Mouse (Mus musculus) large intestine, adult 2 months (tissue): ENCODE results near the gene Rin2. TPM values are rescaled to one million over a fixed set of nuclear protein-coding genes. Genes with fewer than 3 reads are reported as not detected.

ENCODE experiments used
- DNase-seq: peaks from one replicate; pipeline ENCODE4 v3.0.0-alpha.2; 2012; ENCODE audit warnings: low read depth, low spot score
- WGBS: fragments of 180-500 bp; shearing (Covaris S2); methylation state at CpG from one replicate; pipeline ENCODE4 v1.1.7; 2018; 5-methylcytosine and 5-hydroxymethylcytosine counted together
- polyA plus RNA-seq: library from polyadenylated mRNA; depleted of rRNA; stranded (reverse); fragments of >200 nt; gene quantifications from 2 replicates; pipeline ENCODE4 v1.2.3, GENCODE M21; 2012

The Rin2 gene
- polyA plus RNA-seq, 1 experiment: 7.5 TPM

- DNase-seq: no peak
- 60% methylated on average over 6 of the region's 6 CpGs for WGBS
Observed at GRCm38 (mm10) chr2:145783247-145783646, 108.2 kb downstream of the Rin2 start.

DNA sequence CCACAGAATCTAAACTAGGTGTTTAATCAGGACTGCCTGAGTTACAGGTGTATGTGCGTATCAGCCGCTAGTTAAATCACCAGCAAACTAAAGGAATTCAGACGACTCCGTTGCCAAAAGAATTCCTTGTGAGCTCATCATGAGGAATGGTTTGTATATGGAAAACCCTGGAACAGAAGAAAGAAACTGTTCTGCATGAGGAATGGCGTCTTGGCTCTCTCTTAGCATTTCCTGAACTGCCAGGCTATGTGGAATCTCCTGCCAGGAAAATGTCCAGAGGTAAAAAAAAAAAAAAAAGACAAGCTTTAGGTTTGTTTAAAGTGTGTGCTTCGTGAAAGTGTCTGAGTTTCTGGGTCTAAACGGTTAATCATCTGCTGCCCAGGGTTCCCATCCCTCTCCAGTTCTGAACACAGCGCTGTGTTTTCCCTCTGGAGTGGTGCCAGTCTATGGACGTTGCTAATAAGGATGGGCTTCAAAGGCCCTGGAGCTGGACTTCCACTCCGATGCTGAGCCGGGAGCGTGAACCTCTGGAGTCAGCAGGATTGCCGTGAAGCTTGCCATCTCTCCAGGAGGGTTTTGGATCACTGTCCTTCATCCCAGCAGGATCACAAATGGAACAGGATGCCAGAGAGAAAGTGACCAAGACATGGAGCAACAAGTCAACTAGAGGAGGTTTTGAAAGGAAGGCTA, 109.4 kb downstream of the Rin2 start:
- DNase-seq: no peak
- 26% methylated on average over 13 of the region's 13 CpGs for WGBS

GRCm38 (mm10) chr2:145784964-145785363, 109.9 kb downstream of the Rin2 start:
- 49% methylated on average over 1 of the region's 1 CpGs for WGBS
- no peak for DNase-seq

DNA sequence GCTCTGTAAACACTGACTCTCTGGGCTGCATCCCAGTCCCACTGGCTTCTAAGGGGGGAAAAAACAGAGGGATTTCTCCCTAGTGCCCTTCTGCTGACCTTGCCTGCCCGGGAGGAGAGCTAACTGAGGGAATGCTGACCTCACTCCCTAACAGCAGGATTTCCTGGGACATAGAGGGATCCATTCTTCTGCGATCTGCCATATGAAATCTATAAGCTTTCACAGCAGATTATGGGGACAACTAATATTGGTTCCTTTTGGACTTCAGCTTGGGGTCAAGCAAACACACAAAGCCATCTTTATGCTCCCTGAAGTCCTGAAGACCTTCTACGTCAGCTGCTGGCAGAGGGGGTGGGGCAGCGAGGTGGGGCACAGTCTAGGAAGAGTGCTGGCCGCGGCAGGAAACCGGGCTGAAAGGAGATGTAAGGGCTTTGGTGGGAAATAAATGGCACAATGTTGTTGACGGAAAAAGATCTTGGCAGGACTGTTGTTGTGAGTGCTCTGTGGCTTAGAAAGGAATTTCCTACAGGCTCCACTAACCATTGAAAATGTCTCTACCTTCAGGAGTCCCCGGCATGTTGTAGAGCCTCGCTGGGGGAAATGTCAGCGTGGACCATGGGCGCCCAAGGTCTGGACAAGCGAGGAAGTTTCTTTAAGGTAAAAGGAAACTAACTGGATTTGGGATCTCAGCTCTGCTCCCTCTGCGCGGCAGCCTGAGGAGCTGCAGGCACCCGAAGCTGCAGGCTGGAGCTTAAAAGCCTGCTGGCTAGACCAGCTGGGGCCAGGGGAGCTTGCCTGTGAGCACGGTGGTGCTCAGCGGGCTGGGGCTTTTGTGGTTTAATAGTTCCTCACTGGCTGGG, 111.0 kb downstream of the Rin2 start:
- 1% methylated on average over 18 of the region's 18 CpGs for WGBS
- DNase-seq: no peak

- DNase-seq: no peak
- WGBS: 4% methylated on average over 3 of the region's 3 CpGs
Observed at GRCm38 (mm10) chr2:145786618-145786932, 111.6 kb downstream of the Rin2 start.

GRCm38 (mm10) chr2:145787486-145787885, 112.5 kb downstream of the Rin2 start:
- WGBS: 32% methylated on average over 7 of the region's 7 CpGs
- peak; percentile 93 for DNase-seq

GRCm38 (mm10) chr2:145788562-145789346, 113.7 kb downstream of the Rin2 start:
- DNase-seq: no peak
- 95% methylated on average over 3 of the region's 3 CpGs for WGBS

DNA sequence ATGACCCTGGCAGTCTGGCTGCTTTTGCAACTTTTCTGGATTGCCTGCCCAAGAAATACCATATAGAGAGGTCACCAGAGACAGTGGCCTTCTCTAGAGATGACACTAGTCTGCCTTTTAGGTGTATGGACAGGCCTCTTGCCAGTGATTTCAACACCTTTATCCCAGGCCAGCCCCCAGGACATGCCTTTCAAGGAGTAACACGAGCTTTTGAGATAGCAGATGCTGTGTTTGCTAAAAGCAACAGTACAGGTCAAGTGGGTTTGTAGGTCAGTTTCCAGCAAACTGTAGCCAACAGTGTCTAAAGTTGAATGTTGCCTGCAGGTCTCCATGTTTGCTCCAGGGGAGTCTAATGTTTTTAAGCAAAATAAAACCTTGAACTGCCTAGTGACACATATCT, 118.7 kb downstream of the Rin2 start:
- 15% methylated on average over 1 of the region's 1 CpGs for WGBS
- no peak for DNase-seq

DNA sequence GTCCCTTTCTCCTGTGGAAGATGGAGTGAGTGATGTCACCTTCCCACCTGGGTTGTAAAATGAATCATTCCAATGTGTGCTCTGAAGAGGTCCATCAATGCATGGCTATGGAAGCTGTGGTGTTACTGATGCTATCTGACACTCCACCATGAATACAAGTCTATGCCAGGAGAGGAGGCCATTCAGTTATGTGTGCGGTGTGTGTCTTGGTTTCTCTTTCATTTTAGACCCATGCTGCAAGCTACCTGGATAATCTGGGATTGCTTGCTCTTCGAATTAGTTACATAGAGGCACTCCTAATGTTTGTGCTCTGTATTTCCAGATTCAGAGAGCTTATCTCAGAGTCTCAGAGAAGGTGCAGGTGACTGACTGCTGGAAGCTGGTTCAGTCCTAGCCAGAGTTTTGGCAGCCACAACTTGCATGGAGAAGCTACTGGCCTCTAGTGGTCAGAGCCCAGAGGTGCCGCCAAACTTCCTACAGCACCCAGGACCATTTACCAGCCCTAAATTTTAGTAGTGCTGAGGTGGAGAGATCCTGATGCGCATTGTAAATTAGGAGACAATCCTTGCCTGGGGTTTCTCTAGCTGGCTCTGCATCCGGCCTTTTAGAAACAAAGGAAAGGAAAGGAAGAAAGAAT, 119.4 kb downstream of the Rin2 start:
- no peak for DNase-seq
- WGBS: 36% methylated on average over 5 of the region's 5 CpGs

- no peak for DNase-seq
- WGBS: 63% methylated on average over 1 of the region's 1 CpGs
Observed at GRCm38 (mm10) chr2:145797851-145798250, 122.8 kb downstream of the Rin2 start.

- 66% methylated on average over 3 of the region's 3 CpGs for WGBS
- no peak for DNase-seq
Observed at GRCm38 (mm10) chr2:145798954-145799353, 123.9 kb downstream of the Rin2 start.

GRCm38 (mm10) chr2:145801322-145802052, 126.5 kb downstream of the Rin2 start:
- no peak for DNase-seq
- 50% methylated on average over 9 of the region's 9 CpGs for WGBS

DNA sequence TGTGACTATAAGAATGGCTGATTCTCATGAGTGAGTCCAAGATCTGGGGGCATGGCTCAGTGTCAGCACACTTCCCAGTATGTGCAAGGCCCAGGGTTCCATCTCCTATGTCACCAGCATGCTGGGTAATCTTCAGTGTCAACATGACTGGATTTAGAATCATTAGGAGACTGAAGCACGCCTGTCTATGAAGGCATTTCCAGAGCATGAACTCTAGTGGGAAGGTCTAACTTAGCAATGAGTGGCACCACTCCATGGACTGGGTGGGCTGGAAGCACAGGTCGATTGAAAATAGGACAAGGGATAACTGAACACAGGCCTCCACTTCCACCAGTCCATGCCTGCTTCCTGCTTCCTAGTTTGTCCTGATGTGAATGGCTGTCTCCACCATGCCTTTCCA, 127.6 kb downstream of the Rin2 start:
- WGBS: 86% methylated on average over 2 of the region's 2 CpGs
- DNase-seq: no peak

DNA sequence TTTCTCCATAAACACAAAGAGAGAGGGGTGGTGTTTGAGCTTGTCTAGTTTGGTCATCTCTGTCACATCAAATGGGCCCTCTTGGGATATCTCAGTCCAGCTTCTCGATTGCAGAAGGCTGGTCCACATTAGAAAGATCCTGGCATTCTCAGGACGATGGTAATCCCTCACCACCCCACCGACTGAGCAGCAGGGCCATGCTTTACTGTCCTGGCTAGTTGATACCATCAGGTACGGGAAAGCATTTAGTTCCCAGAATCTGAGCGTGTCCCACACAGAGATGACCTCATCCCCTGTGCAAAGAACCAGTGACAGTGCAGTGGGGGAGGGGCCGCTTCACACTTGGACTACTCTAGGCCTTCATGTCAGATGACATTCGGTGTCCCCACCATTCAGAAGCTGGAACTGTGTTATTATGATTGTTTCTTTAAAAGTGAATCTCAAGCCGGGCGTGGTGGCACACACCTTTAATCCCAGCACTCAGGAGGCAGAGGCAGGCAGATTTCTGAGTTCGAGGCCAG, 128.9 kb downstream of the Rin2 start:
- DNase-seq: no peak
- 90% methylated on average over 10 of the region's 10 CpGs for WGBS

- no peak for DNase-seq
- 73% methylated on average over 6 of the region's 6 CpGs for WGBS
Observed at GRCm38 (mm10) chr2:145804524-145804923, 129.5 kb downstream of the Rin2 start.

DNA sequence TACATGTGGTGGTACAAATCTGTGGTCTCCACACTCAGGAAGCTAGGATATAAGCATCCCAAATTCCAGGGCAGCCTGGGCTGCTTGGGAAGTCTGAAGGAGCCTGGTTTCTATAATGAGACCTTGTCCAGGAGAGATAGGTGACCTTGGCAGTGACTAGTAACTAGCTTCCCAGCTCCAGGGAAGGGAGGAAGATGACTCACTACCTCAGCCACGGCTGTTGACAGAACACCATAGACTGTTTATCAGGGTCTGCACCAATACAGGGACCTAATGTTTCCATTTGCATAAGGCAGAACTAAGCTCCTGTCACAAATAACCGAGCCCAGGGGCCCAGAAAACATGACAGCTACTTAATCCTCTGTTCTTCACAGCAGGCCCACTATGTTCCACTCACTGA, 132.3 kb downstream of the Rin2 start:
- 54% methylated on average over 2 of the region's 2 CpGs for WGBS
- no peak for DNase-seq

DNA sequence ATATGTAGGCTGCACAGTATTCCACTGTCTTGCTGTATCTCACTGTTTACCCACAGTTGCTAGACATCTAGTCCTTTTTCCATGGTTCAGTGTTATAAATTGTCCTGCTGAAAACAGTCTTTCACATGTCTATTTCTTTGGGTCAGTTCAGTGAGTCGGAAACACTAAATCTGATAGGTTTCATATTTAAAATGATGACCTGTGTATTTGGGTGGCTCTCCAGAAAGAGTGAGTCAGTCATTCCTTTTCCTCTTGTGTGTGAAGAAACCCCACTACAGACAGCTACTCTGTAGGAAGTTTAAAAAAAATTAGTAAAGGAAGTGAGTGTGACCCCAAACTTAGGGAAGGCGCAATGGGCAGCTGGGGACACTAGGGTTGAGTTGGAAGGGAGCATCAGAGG, 133.2 kb downstream of the Rin2 start:
- no peak for DNase-seq
- WGBS: 79% methylated on average over 2 of the region's 2 CpGs

DNA sequence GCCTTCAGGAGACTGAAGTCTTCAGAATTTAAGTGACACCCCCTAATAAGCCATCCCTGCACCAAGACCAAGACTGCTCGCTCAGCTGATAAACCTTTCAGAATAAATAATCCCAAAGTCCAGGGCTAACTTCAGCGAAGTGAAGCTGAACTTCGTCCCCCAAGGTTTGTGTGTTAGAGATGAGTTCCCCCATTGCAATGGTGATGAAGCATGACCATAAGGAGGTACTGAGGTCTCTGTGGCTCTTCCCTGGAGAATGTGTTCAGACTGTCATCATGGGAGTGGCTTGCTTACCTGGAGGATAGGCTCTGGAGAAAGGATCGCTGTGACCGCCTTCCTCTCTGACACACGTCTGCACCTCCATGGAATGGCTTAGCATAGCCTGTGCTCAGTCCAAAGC, 133.7 kb downstream of the Rin2 start:
- 78% methylated on average over 6 of the region's 6 CpGs for WGBS
- DNase-seq: no peak

DNA sequence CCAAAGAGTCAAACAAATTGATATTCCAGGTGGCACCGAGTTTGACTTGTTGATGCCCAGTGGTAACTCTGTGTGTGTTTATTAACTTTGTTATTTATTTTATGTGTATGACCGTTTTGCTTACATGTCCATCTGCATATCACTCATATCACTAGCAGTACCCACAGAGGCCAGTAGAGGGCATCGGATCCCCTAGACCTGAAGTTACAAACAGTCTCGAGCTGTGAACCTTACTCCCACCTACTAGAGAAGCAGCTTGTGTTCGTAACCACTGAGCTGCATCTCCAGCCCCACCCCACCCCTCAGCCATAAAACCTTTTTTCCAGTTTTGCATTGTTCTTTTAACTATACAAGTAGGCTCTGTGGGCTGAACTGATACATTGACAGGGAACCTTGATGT, 135.7 kb downstream of the Rin2 start:
- DNase-seq: no peak
- WGBS: 45% methylated on average over 5 of the region's 5 CpGs
